Mouse (Mus musculus): ENCODE results near the gene Ltb4r1.

DNA sequence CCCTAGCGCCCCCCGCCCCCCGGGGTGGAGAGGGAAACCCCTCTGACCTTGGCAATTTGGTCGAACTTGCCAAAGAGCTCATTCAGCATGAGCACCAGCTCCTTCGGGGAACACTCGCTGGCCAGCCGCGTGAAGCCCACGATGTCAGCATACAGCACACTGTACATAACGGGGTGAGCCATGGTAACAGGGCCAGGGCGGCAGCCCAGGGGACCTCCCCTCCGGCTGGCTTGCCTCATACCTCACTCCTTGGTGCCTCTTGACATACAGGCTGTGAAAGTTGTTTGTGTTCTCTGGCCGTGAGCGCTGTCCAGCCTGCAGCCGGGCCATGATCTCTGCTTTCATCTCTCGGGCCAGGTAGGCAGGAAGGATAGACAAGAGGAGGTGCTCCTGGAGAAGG is 13.9 kb downstream of the Ltb4r1 start:
- TF ChIP-seq CTCF (IDR thresholded peaks at IDR 0.05; ENCODE audit: low read depth) (no peak), EP300 (optimal IDR thresholded peaks at IDR 0.05) (no peak)

Data from stomach, postnatal 0 days (tissue).